Mouse (Mus musculus): ENCODE data around the gene Fbxo28. TPM values are rescaled to one million over a fixed set of nuclear protein-coding genes. Genes with fewer than 3 reads are reported as not detected.
"Not testable (repeated sequence)": the region's sequence is repeated elsewhere in the genome, so short reads cannot be mapped to it uniquely, and the experiment has no call there.

Gene Fbxo28
- total RNA-seq, 4 experiments from 2014 or later, result 36.2 to 46.8 (median 38.1) TPM

GRCm38 (mm10) chr1:182340281-182340680 lies 1.1 kb downstream of the Fbxo28 start:
- no peak for DNase-seq

GRCm38 (mm10) chr1:182338961-182339565 lies 2.4 kb downstream of the Fbxo28 start:
- DNase-seq, result no peak

- no peak for DNase-seq
These were observed 7.5 kb downstream of the Fbxo28 start for GRCm38 (mm10) chr1:182333766-182334437.

GRCm38 (mm10) chr1:182332090-182333034 lies 9.1 kb downstream of the Fbxo28 start:
- DNase-seq, result no peak

- DNase-seq, result no peak
These were observed 15.5 kb downstream of the Fbxo28 start for GRCm38 (mm10) chr1:182325919-182326318.

- DNase-seq, result no peak
These were observed 16.9 kb downstream of the Fbxo28 start for GRCm38 (mm10) chr1:182324552-182324951.

GRCm38 (mm10) chr1:182323139-182323538 lies 18.3 kb downstream of the Fbxo28 start:
- no peak for DNase-seq

GRCm38 (mm10) chr1:182314201-182314600 lies 27.2 kb downstream of the Fbxo28 start:
- DNase-seq, result no peak

GRCm38 (mm10) chr1:182313181-182313580 lies 28.2 kb downstream of the Fbxo28 start:
- DNase-seq, result no peak

GRCm38 (mm10) chr1:182311376-182311775 lies 30.1 kb downstream of the Fbxo28 start:
- DNase-seq, result no peak

GRCm38 (mm10) chr1:182310316-182310715 lies 31.1 kb downstream of the Fbxo28 start:
- DNase-seq, result no peak

- no peak for DNase-seq
These were observed 32.0 kb downstream of the Fbxo28 start for GRCm38 (mm10) chr1:182309403-182309802.

GRCm38 (mm10) chr1:182302916-182303315 lies 38.5 kb downstream of the Fbxo28 start:
- no peak for DNase-seq

- DNase-seq, result no peak
These were observed 39.1 kb downstream of the Fbxo28 start for GRCm38 (mm10) chr1:182302176-182302870.

- no peak for DNase-seq
These were observed 43.6 kb downstream of the Fbxo28 start for GRCm38 (mm10) chr1:182297821-182298220.

- no peak for DNase-seq
These were observed 44.2 kb downstream of the Fbxo28 start for GRCm38 (mm10) chr1:182297246-182297645.

GRCm38 (mm10) chr1:182296816-182297215 lies 44.6 kb downstream of the Fbxo28 start:
- DNase-seq, result no peak

- DNase-seq, result no peak
These were observed 45.3 kb downstream of the Fbxo28 start for GRCm38 (mm10) chr1:182296141-182296540.

GRCm38 (mm10) chr1:182292291-182292690 lies 49.1 kb downstream of the Fbxo28 start:
- DNase-seq, result no peak

- DNase-seq, result not testable (repeated sequence)
These were observed 50.7 kb downstream of the Fbxo28 start for GRCm38 (mm10) chr1:182290741-182291140.

- DNase-seq, result no peak
These were observed 51.6 kb downstream of the Fbxo28 start for GRCm38 (mm10) chr1:182289781-182290180.

GRCm38 (mm10) chr1:182288601-182289000 lies 52.8 kb downstream of the Fbxo28 start:
- no peak for DNase-seq

Measured in adrenal gland, adult 8-10 months (tissue).